Mouse (Mus musculus) ES-E14 (cell line): Measurements from ENCODE around the gene Tnfrsf1b. TPM values are rescaled to one million over a fixed set of nuclear protein-coding genes. Genes with fewer than 3 reads are reported as not detected.

Source experiments
- DNase-seq: peaks from one replicate; pipeline ENCODE4 v3.0.0-alpha.2; 2013; ENCODE audit warnings: low read depth, low spot score
- H3K27ac ChIP-seq: 2 replicates; pipeline ENCODE4 v1.5.1; 2012; ENCODE audit warnings: low read depth, mild to moderate bottlenecking, low read length, moderate library complexity, mixed read lengths; ENCODE audit not compliant: poor library complexity, insufficient read depth, severe bottlenecking
- H3K36me3 ChIP-seq: 2 replicates; pipeline ENCODE4 v1.6.1; 2012; ENCODE audit warnings: mild to moderate bottlenecking, low read length, moderate library complexity, mixed read lengths; ENCODE audit not compliant: control insufficient read depth, poor library complexity, insufficient read depth, severe bottlenecking
- H3K4me1 ChIP-seq, 2 experiments: fragments of 150-350 bp in 1 of 2; sonication (generic) in 1 of 2; 2 replicates each; pipeline ENCODE4 v1.6.1; 2012; ENCODE audit warnings: low read length in 2 of 2, mild to moderate bottlenecking in 1 of 2, mixed read lengths in 1 of 2; ENCODE audit not compliant: control insufficient read depth in 2 of 2, insufficient read depth in 2 of 2, poor library complexity in 1 of 2
- H3K4me3 ChIP-seq, 2 experiments: fragments of 150-350 bp in 1 of 2; sonication (generic) in 1 of 2; 2 replicates each; pipeline ENCODE4 v1.5.1; 2012; ENCODE audit warnings: low read length in 2 of 2, low read depth in 1 of 2, mild to moderate bottlenecking in 1 of 2, mixed read lengths in 1 of 2; ENCODE audit not compliant: insufficient read depth in 1 of 2, poor library complexity in 1 of 2, severe bottlenecking in 1 of 2
- H3K9ac ChIP-seq: 2 replicates; pipeline ENCODE4 v1.6.1; 2012; ENCODE audit warnings: low read depth, mild to moderate bottlenecking, low read length, mixed read lengths; ENCODE audit not compliant: poor library complexity, insufficient read depth, severe bottlenecking
- H3K9me3 ChIP-seq: fragments of 150-350 bp; sonication (generic); 2 replicates; pipeline ENCODE4 v1.6.1; 2012; ENCODE audit warnings: low read depth, mild to moderate bottlenecking, low read length; ENCODE audit not compliant: control insufficient read depth, insufficient read depth
- CHD2 ChIP-seq: IDR thresholded peaks from 2 replicates; pipeline ENCODE4 v1.6.1; 2014; ENCODE audit warnings: mild to moderate bottlenecking, low read depth, low read length, inconsistent platforms
- HCFC1 ChIP-seq: IDR thresholded peaks from 2 replicates; pipeline ENCODE4 v1.6.1; 2012; ENCODE audit warnings: low read length, inconsistent platforms, borderline replicate concordance; ENCODE audit not compliant: insufficient read depth
- MAFK ChIP-seq: IDR thresholded peaks from 2 replicates; pipeline ENCODE4 v1.6.1; 2014; ENCODE audit warnings: mild to moderate bottlenecking, low read depth, low read length, inconsistent platforms; ENCODE audit not compliant: insufficient read depth
- ZC3H11A ChIP-seq: IDR thresholded peaks from 2 replicates; pipeline ENCODE4 v1.6.1; 2012; ENCODE audit warnings: low read depth, mild to moderate bottlenecking, inconsistent platforms, low read length, borderline replicate concordance
- ZNF384 ChIP-seq: IDR thresholded peaks from 2 replicates; pipeline ENCODE4 v1.6.1; 2012; ENCODE audit warnings: low read depth, low read length, inconsistent platforms
- in situ Hi-C, 2 experiments: fragments of 600-800 bp; cut with MboI; formaldehyde crosslinking; loops; one replicate each; pipeline ENCODE4 v1.15.1; 2025; ENCODE audit warnings: low sequenced_read_pairs in 2 of 2, inconsistent platforms in 1 of 2; ENCODE audit not compliant: unreplicated experiment in 2 of 2
- total RNA-seq: library from RNA; depleted of rRNA; stranded (reverse); fragments of 300-350 nt; gene quantifications from 2 replicates; pipeline ENCODE4 v1.2.3, GENCODE M21; 2012

Gene Tnfrsf1b
- total RNA-seq, 1 experiment: 4.3 TPM

- Histone ChIP-seq H3K4me1 (no peaks in the 10 kb centered on the region), H3K4me3 (no peak overlapping the region), H3K9ac (no peak overlapping the region), H3K27ac (no peak overlapping the region), H3K9me3 (no peaks in the 10 kb centered on the region), H3K36me3 (no peaks in the 10 kb centered on the region)
- in situ Hi-C loops: no loop called here
- TF ChIP-seq HCFC1: no peak
- TF ChIP-seq ZC3H11A: no peak
- no peak for TF ChIP-seq ZNF384
- TF ChIP-seq MAFK: no peak
- TF ChIP-seq CHD2: no peak
- DNase-seq: no peak
These were observed 16.0 kb downstream of the Tnfrsf1b start for GRCm38 (mm10) chr4:145230647-145231046.

DNA sequence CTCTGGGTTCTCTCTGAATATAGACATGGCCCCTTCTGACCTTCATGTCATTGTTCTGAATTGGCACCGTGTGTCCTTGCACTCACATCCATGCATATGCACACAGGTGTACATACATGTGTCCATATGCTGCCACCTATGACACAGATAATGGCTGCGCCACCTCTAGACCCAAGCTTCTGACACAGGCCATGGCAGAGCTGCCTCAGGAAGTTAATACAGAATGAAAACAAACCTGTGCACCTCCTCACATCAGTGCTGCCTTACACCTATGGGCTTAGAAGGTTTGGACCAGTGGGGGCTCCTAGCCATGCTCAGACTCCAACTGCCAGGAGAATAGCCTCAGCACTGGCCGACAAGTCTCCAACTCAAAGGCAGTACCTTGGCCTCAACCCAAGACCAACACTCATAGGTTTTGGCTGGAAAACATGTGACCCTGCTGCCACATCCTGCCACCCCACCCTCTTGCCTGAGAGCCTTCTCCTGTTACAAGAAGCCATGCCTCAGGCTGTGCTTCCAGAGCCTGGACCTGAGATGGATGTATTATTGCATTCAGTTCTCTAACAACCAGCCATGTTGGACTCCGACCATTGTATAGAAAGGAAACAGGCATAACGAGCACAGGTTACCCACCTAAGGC, 17.0 kb downstream of the Tnfrsf1b start:
- Histone ChIP-seq H3K4me1 (no peaks in the 10 kb centered on the region), H3K27ac (no peak overlapping the region), H3K36me3 (no peaks in the 10 kb centered on the region), H3K9ac (no peak overlapping the region), H3K4me3 (no peak overlapping the region), H3K9me3 (no peaks in the 10 kb centered on the region)
- in situ Hi-C loops: no loop called here
- TF ChIP-seq MAFK (no peak), CHD2 (no peak), ZC3H11A (no peak), ZNF384 (no peak), HCFC1 (no peak)
- no peak for DNase-seq

DNA sequence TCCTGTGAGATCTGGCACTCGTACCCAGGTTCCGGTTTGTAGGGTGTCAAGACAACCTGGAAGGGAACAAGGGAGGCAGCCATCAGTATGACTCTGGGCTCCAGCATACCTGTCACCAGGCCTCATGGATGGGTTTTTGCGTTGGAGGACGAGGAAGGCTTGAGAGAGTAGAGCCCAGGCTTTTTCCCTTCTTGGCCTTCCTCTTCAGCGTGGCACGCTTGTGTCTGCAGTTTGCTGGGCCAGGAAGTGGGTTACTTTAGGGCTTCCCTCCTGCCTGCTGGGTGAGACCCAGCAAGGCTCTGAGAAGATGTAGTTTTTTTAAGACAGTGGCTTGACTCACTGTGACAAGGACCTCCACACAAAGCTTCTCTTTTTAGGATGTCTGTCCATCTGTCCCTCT, 17.6 kb downstream of the Tnfrsf1b start:
- H3K36me3 ChIP-seq: no peaks in the 10 kb centered on the region
- no peaks in the 10 kb centered on the region for H3K4me1 ChIP-seq
- no peak overlapping the region for H3K27ac ChIP-seq
- no peak for TF ChIP-seq HCFC1
- TF ChIP-seq ZC3H11A: no peak
- TF ChIP-seq ZNF384: no peak
- no peak for TF ChIP-seq CHD2
- no peak for TF ChIP-seq MAFK
- H3K4me3 ChIP-seq: no peak overlapping the region
- no peak for DNase-seq
- no peaks in the 10 kb centered on the region for H3K9me3 ChIP-seq
- H3K9ac ChIP-seq: no peak overlapping the region
- in situ Hi-C loops: no loop called here

GRCm38 (mm10) chr4:145224613-145225012, 22.1 kb downstream of the Tnfrsf1b start:
- TF ChIP-seq MAFK: no peak
- no peak for TF ChIP-seq ZNF384
- TF ChIP-seq HCFC1: no peak
- TF ChIP-seq CHD2: no peak
- TF ChIP-seq ZC3H11A: no peak
- H3K36me3 ChIP-seq: no peaks in the 10 kb centered on the region
- H3K9me3 ChIP-seq: no peaks in the 10 kb centered on the region
- H3K4me1 ChIP-seq: no peaks in the 10 kb centered on the region
- no peak for DNase-seq
- no peak overlapping the region for H3K27ac ChIP-seq
- no peak overlapping the region for H3K4me3 ChIP-seq
- in situ Hi-C loops: loop anchor here in 1 of 2 experiments (25.0 kb wide), 1 partner anchor 263 kb away; no protein-coding TSS in a partner anchor
- H3K9ac ChIP-seq: no peak overlapping the region

- Histone ChIP-seq H3K4me3 (no peak overlapping the region), H3K4me1 (no peaks in the 10 kb centered on the region), H3K36me3 (peaks cover 3% of the 10 kb centered on the region; the same call in 1 of the 2 replicates), H3K9ac (no peak overlapping the region), H3K9me3 (no peaks in the 10 kb centered on the region), H3K27ac (no peak overlapping the region)
- no peak for TF ChIP-seq ZNF384
- TF ChIP-seq CHD2: no peak
- TF ChIP-seq ZC3H11A: no peak
- no peak for TF ChIP-seq MAFK
- no peak for TF ChIP-seq HCFC1
- no peak for DNase-seq
- in situ Hi-C loops: loop anchor here in 1 of 2 experiments (25.0 kb wide), 1 partner anchor 265 kb away; no protein-coding TSS in a partner anchor
These were observed 24.6 kb downstream of the Tnfrsf1b start for GRCm38 (mm10) chr4:145222064-145222463.
